Mouse (Mus musculus): Measurements from ENCODE around the gene Gm10118.

Gene Gm10118

GRCm38 (mm10) chr10:63927334-63927733 is at the start of gene Gm10118:
TSS of gene Gm10118 (minus strand) at chr10:63927434.
- Histone ChIP-seq H3K4me3 (replicated peaks; ENCODE audit: low read length) (no peak within 1 kb of the TSS), H3K36me3 (ENCODE audit: insufficient read depth, low read length) (no peaks in the 10 kb centered on the region), H3K9me3 (ENCODE audit: low read length) (no peaks in the 10 kb centered on the region), H3K4me1 (replicated peaks; ENCODE audit: low read depth, low read length) (no peaks in the 10 kb centered on the region), H3K27me3 (ENCODE audit: insufficient read depth, low read length) (no peaks in the 10 kb centered on the region)
- TF ChIP-seq POU5F1 (IDR thresholded peaks at IDR 0.05; ENCODE audit: borderline replicate concordance, low read length): no peak
- no peak for TF ChIP-seq NANOG (IDR thresholded peaks at IDR 0.05; ENCODE audit: borderline replicate concordance, low read length)
- TF ChIP-seq CTCF (conservative IDR thresholded peaks at IDR 0.05; ENCODE audit: low read length): no peak

- no peak for TF ChIP-seq CTCF (conservative IDR thresholded peaks at IDR 0.05; ENCODE audit: low read length)
- TF ChIP-seq POU5F1 (IDR thresholded peaks at IDR 0.05; ENCODE audit: borderline replicate concordance, low read length): no peak
- no peak for TF ChIP-seq NANOG (IDR thresholded peaks at IDR 0.05; ENCODE audit: borderline replicate concordance, low read length)
- Histone ChIP-seq H3K4me1 (replicated peaks; ENCODE audit: low read depth, low read length) (no peaks in the 10 kb centered on the region), H3K4me3 (replicated peaks; ENCODE audit: low read length) (no peak overlapping the region), H3K27me3 (ENCODE audit: insufficient read depth, low read length) (no peaks in the 10 kb centered on the region), H3K9me3 (ENCODE audit: low read length) (no peaks in the 10 kb centered on the region), H3K36me3 (ENCODE audit: insufficient read depth, low read length) (no peaks in the 10 kb centered on the region)
Measured at GRCm38 (mm10) chr10:63972300-63972699, 45.1 kb upstream of the Gm10118 start.

- H3K27me3 ChIP-seq (ENCODE audit: insufficient read depth, low read length): no peaks in the 10 kb centered on the region
- no peaks in the 10 kb centered on the region for H3K4me1 ChIP-seq (replicated peaks; ENCODE audit: low read depth, low read length)
- no peaks in the 10 kb centered on the region for H3K9me3 ChIP-seq (ENCODE audit: low read length)
- TF ChIP-seq CTCF (conservative IDR thresholded peaks at IDR 0.05; ENCODE audit: low read length) (no peak), NANOG (IDR thresholded peaks at IDR 0.05; ENCODE audit: borderline replicate concordance, low read length) (no peak), POU5F1 (IDR thresholded peaks at IDR 0.05; ENCODE audit: borderline replicate concordance, low read length) (no peak)
- no peaks in the 10 kb centered on the region for H3K36me3 ChIP-seq (ENCODE audit: insufficient read depth, low read length)
- no peak overlapping the region for H3K4me3 ChIP-seq (replicated peaks; ENCODE audit: low read length)
Measured at GRCm38 (mm10) chr10:63954308-63954930, 27.2 kb upstream of the Gm10118 start.

DNA sequence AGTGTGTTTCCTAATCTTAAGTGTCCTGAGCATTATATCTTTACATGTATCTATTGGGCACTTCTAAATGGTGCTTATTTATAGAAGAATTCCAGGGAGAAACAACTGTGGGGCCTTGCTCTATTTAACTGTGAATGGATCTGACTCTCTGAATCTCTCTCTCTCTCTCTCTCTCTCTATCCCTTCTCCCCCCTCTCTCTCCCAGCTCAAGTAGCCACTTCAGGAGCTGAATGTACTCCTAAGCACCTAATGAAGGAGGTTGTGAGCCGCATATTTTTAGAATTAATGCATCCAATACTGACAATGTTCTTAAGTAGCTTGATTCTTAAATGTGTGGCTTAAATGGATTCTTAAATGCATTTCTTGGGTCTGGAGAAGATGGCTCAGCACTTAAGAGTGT is 24.2 kb upstream of the Gm10118 start:
- no peak for TF ChIP-seq CTCF (conservative IDR thresholded peaks at IDR 0.05; ENCODE audit: low read length)
- TF ChIP-seq POU5F1 (IDR thresholded peaks at IDR 0.05; ENCODE audit: borderline replicate concordance, low read length): no peak
- no peak for TF ChIP-seq NANOG (IDR thresholded peaks at IDR 0.05; ENCODE audit: borderline replicate concordance, low read length)
- Histone ChIP-seq H3K4me3 (replicated peaks; ENCODE audit: low read length) (no peak overlapping the region), H3K27me3 (ENCODE audit: insufficient read depth, low read length) (no peaks in the 10 kb centered on the region), H3K4me1 (replicated peaks; ENCODE audit: low read depth, low read length) (no peaks in the 10 kb centered on the region), H3K9me3 (ENCODE audit: low read length) (no peaks in the 10 kb centered on the region), H3K36me3 (ENCODE audit: insufficient read depth, low read length) (no peaks in the 10 kb centered on the region)

GRCm38 (mm10) chr10:63950867-63951266 is 23.6 kb upstream of the Gm10118 start:
- Histone ChIP-seq H3K36me3 (ENCODE audit: insufficient read depth, low read length) (no peaks in the 10 kb centered on the region), H3K27me3 (ENCODE audit: insufficient read depth, low read length) (no peaks in the 10 kb centered on the region), H3K9me3 (ENCODE audit: low read length) (no peaks in the 10 kb centered on the region), H3K4me3 (replicated peaks; ENCODE audit: low read length) (no peak overlapping the region), H3K4me1 (replicated peaks; ENCODE audit: low read depth, low read length) (no peaks in the 10 kb centered on the region)
- TF ChIP-seq CTCF (conservative IDR thresholded peaks at IDR 0.05; ENCODE audit: low read length) (no peak), NANOG (IDR thresholded peaks at IDR 0.05; ENCODE audit: borderline replicate concordance, low read length) (no peak), POU5F1 (IDR thresholded peaks at IDR 0.05; ENCODE audit: borderline replicate concordance, low read length) (no peak)

GRCm38 (mm10) chr10:63947266-63947665 is 20.0 kb upstream of the Gm10118 start:
- Histone ChIP-seq H3K4me1 (replicated peaks; ENCODE audit: low read depth, low read length) (no peaks in the 10 kb centered on the region), H3K36me3 (ENCODE audit: insufficient read depth, low read length) (no peaks in the 10 kb centered on the region), H3K4me3 (replicated peaks; ENCODE audit: low read length) (no peak overlapping the region), H3K27me3 (ENCODE audit: insufficient read depth, low read length) (no peaks in the 10 kb centered on the region), H3K9me3 (ENCODE audit: low read length) (no peaks in the 10 kb centered on the region)
- TF ChIP-seq POU5F1 (IDR thresholded peaks at IDR 0.05; ENCODE audit: borderline replicate concordance, low read length): no peak
- no peak for TF ChIP-seq NANOG (IDR thresholded peaks at IDR 0.05; ENCODE audit: borderline replicate concordance, low read length)
- TF ChIP-seq CTCF (conservative IDR thresholded peaks at IDR 0.05; ENCODE audit: low read length): no peak

DNA sequence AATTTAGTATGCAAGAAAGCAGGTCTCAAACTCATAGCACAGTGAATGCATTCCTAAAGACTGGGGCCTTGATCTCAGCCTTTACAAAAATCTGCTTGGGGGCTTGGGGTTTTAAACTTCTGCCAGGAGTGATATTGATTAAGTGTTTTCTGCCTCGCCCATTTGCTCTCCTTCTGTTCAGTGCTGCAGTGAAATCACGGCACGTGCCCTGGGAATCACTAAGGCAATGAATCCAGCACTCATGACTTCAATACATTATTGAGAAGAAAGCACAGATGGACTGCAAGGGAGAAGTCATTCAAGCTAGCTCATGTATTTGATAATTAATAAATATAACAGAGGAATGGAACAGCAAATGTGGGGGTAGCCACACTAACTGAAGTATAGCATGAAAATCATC is 18.3 kb upstream of the Gm10118 start:
- no peaks in the 10 kb centered on the region for H3K9me3 ChIP-seq (ENCODE audit: low read length)
- no peaks in the 10 kb centered on the region for H3K27me3 ChIP-seq (ENCODE audit: insufficient read depth, low read length)
- no peaks in the 10 kb centered on the region for H3K4me1 ChIP-seq (replicated peaks; ENCODE audit: low read depth, low read length)
- no peaks in the 10 kb centered on the region for H3K36me3 ChIP-seq (ENCODE audit: insufficient read depth, low read length)
- H3K4me3 ChIP-seq (replicated peaks; ENCODE audit: low read length): no peak overlapping the region
- no peak for TF ChIP-seq CTCF (conservative IDR thresholded peaks at IDR 0.05; ENCODE audit: low read length)
- TF ChIP-seq POU5F1 (IDR thresholded peaks at IDR 0.05; ENCODE audit: borderline replicate concordance, low read length): no peak
- TF ChIP-seq NANOG (IDR thresholded peaks at IDR 0.05; ENCODE audit: borderline replicate concordance, low read length): no peak

- no peaks in the 10 kb centered on the region for H3K27me3 ChIP-seq (ENCODE audit: insufficient read depth, low read length)
- H3K4me3 ChIP-seq (replicated peaks; ENCODE audit: low read length): no peak overlapping the region
- H3K9me3 ChIP-seq (ENCODE audit: low read length): no peaks in the 10 kb centered on the region
- TF ChIP-seq POU5F1 (IDR thresholded peaks at IDR 0.05; ENCODE audit: borderline replicate concordance, low read length): no peak
- TF ChIP-seq CTCF (conservative IDR thresholded peaks at IDR 0.05; ENCODE audit: low read length): no peak
- no peak for TF ChIP-seq NANOG (IDR thresholded peaks at IDR 0.05; ENCODE audit: borderline replicate concordance, low read length)
- no peaks in the 10 kb centered on the region for H3K4me1 ChIP-seq (replicated peaks; ENCODE audit: low read depth, low read length)
- H3K36me3 ChIP-seq (ENCODE audit: insufficient read depth, low read length): no peaks in the 10 kb centered on the region
Measured at GRCm38 (mm10) chr10:63933946-63934345, 6.7 kb upstream of the Gm10118 start.

- Histone ChIP-seq H3K4me1 (replicated peaks; ENCODE audit: low read depth, low read length) (no peaks in the 10 kb centered on the region), H3K9me3 (ENCODE audit: low read length) (no peaks in the 10 kb centered on the region), H3K27me3 (ENCODE audit: insufficient read depth, low read length) (no peaks in the 10 kb centered on the region), H3K36me3 (ENCODE audit: insufficient read depth, low read length) (no peaks in the 10 kb centered on the region), H3K4me3 (replicated peaks; ENCODE audit: low read length) (no peak overlapping the region)
- TF ChIP-seq NANOG (IDR thresholded peaks at IDR 0.05; ENCODE audit: borderline replicate concordance, low read length): no peak
- no peak for TF ChIP-seq CTCF (conservative IDR thresholded peaks at IDR 0.05; ENCODE audit: low read length)
- no peak for TF ChIP-seq POU5F1 (IDR thresholded peaks at IDR 0.05; ENCODE audit: borderline replicate concordance, low read length)
Measured at GRCm38 (mm10) chr10:63908878-63909277, 18.4 kb downstream of the Gm10118 start.

All from E14TG2a.4 (cell line).